Mouse (Mus musculus) hindbrain, embryonic 13.5 days (tissue): ENCODE data around the gene Cfap58. TPM values are rescaled to one million over a fixed set of nuclear protein-coding genes. Genes with fewer than 3 reads are reported as not detected.

Experiments used
- ATAC-seq: fragments of 200-750 bp; cut with Nextera tagmentation; 2 replicates; pipeline ENCODE4 v1.8.0; 2017; ENCODE audit warnings: moderate TSS enrichment; ENCODE audit not compliant: low FRiP score
- H3K27ac ChIP-seq: fragments of 300-500 bp; sonication (generic); 2 replicates; pipeline ENCODE4 v1.5.1; 2015; ENCODE audit warnings: inconsistent platforms, mild to moderate bottlenecking, moderate library complexity
- H3K27me3 ChIP-seq: fragments of 300-500 bp; sonication (generic); 2 replicates; pipeline ENCODE4 v1.6.1; 2015; ENCODE audit warnings: mild to moderate bottlenecking, inconsistent platforms
- H3K36me3 ChIP-seq: fragments of 300-500 bp; sonication (generic); 2 replicates; pipeline ENCODE4 v1.6.1; 2015; ENCODE audit warnings: mild to moderate bottlenecking, inconsistent platforms
- H3K4me1 ChIP-seq: fragments of 300-500 bp; sonication (generic); replicated peaks from 2 replicates; pipeline ENCODE4 v1.6.1; 2015; ENCODE audit warnings: inconsistent platforms
- H3K4me2 ChIP-seq: fragments of 300-500 bp; sonication (generic); 2 replicates; pipeline ENCODE4 v1.6.1; 2015; ENCODE audit warnings: inconsistent platforms, mild to moderate bottlenecking, moderate library complexity
- H3K4me3 ChIP-seq: fragments of 300-500 bp; sonication (generic); 2 replicates; pipeline ENCODE4 v1.5.1; 2015; ENCODE audit warnings: mild to moderate bottlenecking, inconsistent platforms
- H3K9ac ChIP-seq: fragments of 300-500 bp; sonication (generic); 2 replicates; pipeline ENCODE4 v1.6.1; 2015; ENCODE audit warnings: mild to moderate bottlenecking, inconsistent platforms
- H3K9me3 ChIP-seq: fragments of 300-500 bp; sonication (generic); 2 replicates; pipeline ENCODE4 v1.6.1; 2016; ENCODE audit warnings: inconsistent platforms
- whole genome bisulfite sequencing: fragments of 180-500 bp; shearing (Covaris S2); methylation state at CpG from one replicate; pipeline ENCODE4 v1.1.7; 2015; 5-methylcytosine and 5-hydroxymethylcytosine counted together
- polyA plus RNA-seq: library from polyadenylated mRNA; unstranded; fragments of >200 nt; fragmentation: Nextera tagmentation; extraction: Ambion mirVana; gene quantifications from 2 replicates; pipeline ENCODE4 v1.2.1, GENCODE M21; 2015

Gene Cfap58
- polyA plus RNA-seq: 0.78 and 1.3 TPM in 2 replicates

GRCm38 (mm10) chr19:47937443-47938406 is at the start of gene Cfap58:
Cfap58 (plus strand) TSS chr19:47937675.
- peak; percentile 90 for ATAC-seq
- WGBS: 4% methylated on average over 41 of the region's 41 CpGs

GRCm38 (mm10) chr19:47888037-47888436 is 49.4 kb upstream of the Cfap58 start:
- no peak for ATAC-seq
- 94% methylated on average over 8 of the region's 8 CpGs for WGBS

More at GRCm38 (mm10) chr19:47937443-47938406, at the start of gene Cfap58:
- Histone ChIP-seq H3K9me3 (no peaks in the 10 kb centered on the region), H3K4me3 (peak within 1 kb of the TSS; percentile 42), H3K27ac (peak within 1 kb of the TSS; percentile 65), H3K36me3 (no peaks in the 10 kb centered on the region), H3K9ac (peak within 1 kb of the TSS; percentile 65), H3K4me1 (peaks cover 12% of the 10 kb centered on the region), H3K27me3 (peaks cover 12% of the 10 kb centered on the region), H3K4me2 (peak within 1 kb of the TSS; percentile 67)

GRCm38 (mm10) chr19:47890489-47891130 is 46.9 kb upstream of the Cfap58 start:
- no peak overlapping the region for H3K9ac ChIP-seq
- H3K4me2 ChIP-seq: no peak overlapping the region
- no peaks in the 10 kb centered on the region for H3K9me3 ChIP-seq
- peaks cover 16% of the 10 kb centered on the region; the same call in 1 of the 2 replicates for H3K36me3 ChIP-seq
- H3K27me3 ChIP-seq: no peaks in the 10 kb centered on the region
- no peak overlapping the region for H3K4me3 ChIP-seq
- H3K4me1 ChIP-seq: no peaks in the 10 kb centered on the region; the same call in 1 of the 2 replicates
- no peak overlapping the region for H3K27ac ChIP-seq
- 78% methylated on average over 10 of the region's 10 CpGs for WGBS
- ATAC-seq: no peak

More at GRCm38 (mm10) chr19:47888037-47888436, 49.4 kb upstream of the Cfap58 start:
- H3K9me3 ChIP-seq: no peaks in the 10 kb centered on the region
- no peaks in the 10 kb centered on the region for H3K27me3 ChIP-seq
- no peak overlapping the region for H3K9ac ChIP-seq
- no peak overlapping the region for H3K27ac ChIP-seq
- peaks cover 11% of the 10 kb centered on the region for H3K4me1 ChIP-seq
- H3K4me2 ChIP-seq: no peak overlapping the region
- H3K36me3 ChIP-seq: no peaks in the 10 kb centered on the region
- H3K4me3 ChIP-seq: no peak overlapping the region

GRCm38 (mm10) chr19:47891562-47892312 is 45.7 kb upstream of the Cfap58 start:
- H3K9ac ChIP-seq: no peak overlapping the region
- H3K27me3 ChIP-seq: no peaks in the 10 kb centered on the region
- 78% methylated on average over 11 of the region's 11 CpGs for WGBS
- peaks cover 27% of the 10 kb centered on the region for H3K36me3 ChIP-seq
- ATAC-seq: no peak
- H3K9me3 ChIP-seq: no peaks in the 10 kb centered on the region
- no peak overlapping the region for H3K4me3 ChIP-seq
- H3K4me1 ChIP-seq: no peaks in the 10 kb centered on the region; the same call in 1 of the 2 replicates
- H3K4me2 ChIP-seq: no peak overlapping the region
- no peak overlapping the region for H3K27ac ChIP-seq

- Histone ChIP-seq H3K4me1 (no peaks in the 10 kb centered on the region; the same call in 1 of the 2 replicates), H3K27ac (no peak overlapping the region), H3K4me2 (no peak overlapping the region), H3K9me3 (no peaks in the 10 kb centered on the region), H3K9ac (no peak overlapping the region), H3K4me3 (no peak overlapping the region), H3K36me3 (peaks cover 39% of the 10 kb centered on the region), H3K27me3 (no peaks in the 10 kb centered on the region)
- WGBS: 97% methylated on average over 6 of the region's 6 CpGs
- ATAC-seq: no peak
Observed at GRCm38 (mm10) chr19:47893092-47893491, 44.4 kb upstream of the Cfap58 start.

GRCm38 (mm10) chr19:47898472-47899079 is 38.9 kb upstream of the Cfap58 start:
- no peak overlapping the region for H3K4me2 ChIP-seq
- H3K27ac ChIP-seq: no peak overlapping the region
- peaks cover 39% of the 10 kb centered on the region for H3K36me3 ChIP-seq
- 95% methylated on average over 8 of the region's 8 CpGs for WGBS
- H3K27me3 ChIP-seq: no peaks in the 10 kb centered on the region
- no peak overlapping the region for H3K4me3 ChIP-seq
- ATAC-seq: no peak
- no peaks in the 10 kb centered on the region for H3K9me3 ChIP-seq
- no peak overlapping the region for H3K9ac ChIP-seq
- H3K4me1 ChIP-seq: peaks cover 21% of the 10 kb centered on the region

- no peak overlapping the region for H3K9ac ChIP-seq
- peaks cover 28% of the 10 kb centered on the region for H3K4me1 ChIP-seq
- WGBS: 69% methylated on average over 6 of the region's 6 CpGs
- H3K27me3 ChIP-seq: no peaks in the 10 kb centered on the region
- peaks cover 29% of the 10 kb centered on the region for H3K36me3 ChIP-seq
- H3K4me2 ChIP-seq: no peak overlapping the region
- H3K27ac ChIP-seq: no peak overlapping the region
- ATAC-seq: no peak
- H3K4me3 ChIP-seq: no peak overlapping the region
- H3K9me3 ChIP-seq: no peaks in the 10 kb centered on the region
Observed at GRCm38 (mm10) chr19:47900012-47900411, 37.5 kb upstream of the Cfap58 start.

GRCm38 (mm10) chr19:47900558-47900957 is 36.9 kb upstream of the Cfap58 start:
- 90% methylated on average over 10 of the region's 10 CpGs for WGBS
- Histone ChIP-seq H3K4me3 (no peak overlapping the region), H3K4me1 (peaks cover 33% of the 10 kb centered on the region), H3K9ac (no peak overlapping the region), H3K27me3 (no peaks in the 10 kb centered on the region), H3K36me3 (peaks cover 23% of the 10 kb centered on the region), H3K4me2 (no peak overlapping the region), H3K27ac (no peak overlapping the region), H3K9me3 (no peaks in the 10 kb centered on the region)
- no peak for ATAC-seq

GRCm38 (mm10) chr19:47902316-47903201 is 34.9 kb upstream of the Cfap58 start:
- Histone ChIP-seq H3K4me1 (peaks cover 34% of the 10 kb centered on the region), H3K4me2 (no peak overlapping the region), H3K27ac (no peak overlapping the region), H3K9ac (no peak overlapping the region), H3K9me3 (no peaks in the 10 kb centered on the region), H3K36me3 (peaks cover 3% of the 10 kb centered on the region), H3K27me3 (no peaks in the 10 kb centered on the region), H3K4me3 (no peak overlapping the region)
- no peak for ATAC-seq
- 77% methylated on average over 13 of the region's 13 CpGs for WGBS

- Histone ChIP-seq H3K27ac (no peak overlapping the region), H3K36me3 (no peaks in the 10 kb centered on the region), H3K9ac (no peak overlapping the region), H3K9me3 (no peaks in the 10 kb centered on the region), H3K27me3 (no peaks in the 10 kb centered on the region), H3K4me3 (no peak overlapping the region), H3K4me1 (peaks cover 38% of the 10 kb centered on the region), H3K4me2 (no peak overlapping the region)
- 53% methylated on average over 4 of the region's 4 CpGs for WGBS
- 0 out of 2 replicates have a peak, but pooled peaks have one; percentile 43 for ATAC-seq
Observed at GRCm38 (mm10) chr19:47903679-47904078, 33.8 kb upstream of the Cfap58 start.

GRCm38 (mm10) chr19:47905081-47905480 is 32.4 kb upstream of the Cfap58 start:
- H3K27ac ChIP-seq: no peak overlapping the region
- WGBS: 84% methylated on average over 4 of the region's 4 CpGs
- ATAC-seq: no peak
- no peak overlapping the region for H3K4me2 ChIP-seq
- no peaks in the 10 kb centered on the region for H3K9me3 ChIP-seq
- no peaks in the 10 kb centered on the region for H3K27me3 ChIP-seq
- H3K4me3 ChIP-seq: no peak overlapping the region
- peaks cover 52% of the 10 kb centered on the region for H3K4me1 ChIP-seq
- no peaks in the 10 kb centered on the region for H3K36me3 ChIP-seq
- no peak overlapping the region for H3K9ac ChIP-seq
